Mouse (Mus musculus) hindbrain, embryonic 13.5 days (tissue): ENCODE data around the gene Ros1. TPM values are rescaled to one million over a fixed set of nuclear protein-coding genes. Genes with fewer than 3 reads are reported as not detected.

Experiments used
- ATAC-seq: fragments of 200-750 bp; cut with Nextera tagmentation; 2 replicates; pipeline ENCODE4 v1.8.0; 2017; ENCODE audit warnings: moderate TSS enrichment; ENCODE audit not compliant: low FRiP score
- H3K27ac ChIP-seq: fragments of 300-500 bp; sonication (generic); 2 replicates; pipeline ENCODE4 v1.5.1; 2015; ENCODE audit warnings: inconsistent platforms, mild to moderate bottlenecking, moderate library complexity
- H3K27me3 ChIP-seq: fragments of 300-500 bp; sonication (generic); 2 replicates; pipeline ENCODE4 v1.6.1; 2015; ENCODE audit warnings: mild to moderate bottlenecking, inconsistent platforms
- H3K36me3 ChIP-seq: fragments of 300-500 bp; sonication (generic); 2 replicates; pipeline ENCODE4 v1.6.1; 2015; ENCODE audit warnings: mild to moderate bottlenecking, inconsistent platforms
- H3K4me1 ChIP-seq: fragments of 300-500 bp; sonication (generic); replicated peaks from 2 replicates; pipeline ENCODE4 v1.6.1; 2015; ENCODE audit warnings: inconsistent platforms
- H3K4me2 ChIP-seq: fragments of 300-500 bp; sonication (generic); 2 replicates; pipeline ENCODE4 v1.6.1; 2015; ENCODE audit warnings: inconsistent platforms, mild to moderate bottlenecking, moderate library complexity
- H3K4me3 ChIP-seq: fragments of 300-500 bp; sonication (generic); 2 replicates; pipeline ENCODE4 v1.5.1; 2015; ENCODE audit warnings: mild to moderate bottlenecking, inconsistent platforms
- H3K9ac ChIP-seq: fragments of 300-500 bp; sonication (generic); 2 replicates; pipeline ENCODE4 v1.6.1; 2015; ENCODE audit warnings: mild to moderate bottlenecking, inconsistent platforms
- H3K9me3 ChIP-seq: fragments of 300-500 bp; sonication (generic); 2 replicates; pipeline ENCODE4 v1.6.1; 2016; ENCODE audit warnings: inconsistent platforms
- WGBS: fragments of 180-500 bp; shearing (Covaris S2); methylation state at CpG from one replicate; pipeline ENCODE4 v1.1.7; 2015; 5-methylcytosine and 5-hydroxymethylcytosine counted together
- polyA plus RNA-seq: library from polyadenylated mRNA; unstranded; fragments of >200 nt; fragmentation: Nextera tagmentation; extraction: Ambion mirVana; gene quantifications from 2 replicates; pipeline ENCODE4 v1.2.1, GENCODE M21; 2015

The Ros1 gene
- polyA plus RNA-seq, 1 experiment from 2014 or later = not detected

DNA sequence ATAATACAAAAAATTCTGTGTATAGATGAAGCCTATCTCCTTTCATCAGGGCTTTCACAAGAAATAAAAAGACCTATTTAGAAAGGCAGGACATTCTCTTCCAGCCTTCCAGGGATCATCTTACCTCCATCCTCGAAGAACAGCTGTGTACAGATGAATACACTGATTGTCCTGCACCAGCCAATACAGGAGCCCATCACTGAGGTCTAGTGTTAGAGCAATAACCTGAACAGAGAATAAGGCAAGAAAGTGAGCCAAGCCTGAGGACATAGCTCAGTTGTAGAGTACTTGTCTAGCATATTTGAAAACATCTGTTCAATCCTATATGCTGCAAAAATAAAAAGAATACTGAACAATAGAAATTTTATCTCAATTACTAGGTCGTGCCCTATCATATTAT is 64.3 kb downstream of the Ros1 start:
- H3K4me1 ChIP-seq = no peaks in the 10 kb centered on the region
- H3K9me3 ChIP-seq = no peaks in the 10 kb centered on the region
- H3K27ac ChIP-seq = no peak overlapping the region
- no peaks in the 10 kb centered on the region for H3K27me3 ChIP-seq
- WGBS = 52% methylated on average over 2 of the region's 2 CpGs
- no peak overlapping the region for H3K9ac ChIP-seq
- no peak overlapping the region for H3K4me3 ChIP-seq
- no peak overlapping the region for H3K4me2 ChIP-seq
- H3K36me3 ChIP-seq = no peaks in the 10 kb centered on the region
- ATAC-seq = no peak

DNA sequence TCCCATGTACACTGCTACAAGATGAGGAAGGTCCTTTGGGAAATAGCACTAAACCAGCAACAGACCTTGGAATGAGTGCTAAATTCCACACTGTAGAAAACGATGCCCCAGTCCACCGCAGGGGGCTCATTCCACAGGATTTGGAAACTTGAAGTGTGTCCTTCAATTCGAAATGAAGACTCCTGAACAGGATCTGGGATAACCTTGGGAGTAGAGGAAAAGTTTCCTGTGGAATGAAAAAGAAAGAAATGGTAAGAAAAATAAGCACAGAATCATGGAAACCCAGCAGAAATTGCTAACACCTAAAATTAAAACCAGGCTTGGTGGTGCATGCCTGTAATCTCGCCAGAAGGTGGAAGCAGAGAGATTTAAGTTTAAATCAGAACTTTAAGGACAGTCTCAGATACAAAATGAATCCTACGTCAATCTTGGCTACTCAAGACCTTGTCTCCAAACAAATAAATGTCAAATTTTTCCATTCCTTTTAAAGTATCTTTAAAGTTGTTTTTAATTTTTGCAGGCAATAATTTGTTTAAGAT is 66.1 kb downstream of the Ros1 start:
- Histone ChIP-seq H3K4me3 (no peak overlapping the region), H3K9me3 (no peaks in the 10 kb centered on the region), H3K4me1 (no peaks in the 10 kb centered on the region), H3K4me2 (no peak overlapping the region), H3K27me3 (no peaks in the 10 kb centered on the region), H3K36me3 (no peaks in the 10 kb centered on the region), H3K27ac (no peak overlapping the region), H3K9ac (no peak overlapping the region)
- no peak for ATAC-seq
- WGBS = 63% methylated on average over 5 of the region's 5 CpGs

DNA sequence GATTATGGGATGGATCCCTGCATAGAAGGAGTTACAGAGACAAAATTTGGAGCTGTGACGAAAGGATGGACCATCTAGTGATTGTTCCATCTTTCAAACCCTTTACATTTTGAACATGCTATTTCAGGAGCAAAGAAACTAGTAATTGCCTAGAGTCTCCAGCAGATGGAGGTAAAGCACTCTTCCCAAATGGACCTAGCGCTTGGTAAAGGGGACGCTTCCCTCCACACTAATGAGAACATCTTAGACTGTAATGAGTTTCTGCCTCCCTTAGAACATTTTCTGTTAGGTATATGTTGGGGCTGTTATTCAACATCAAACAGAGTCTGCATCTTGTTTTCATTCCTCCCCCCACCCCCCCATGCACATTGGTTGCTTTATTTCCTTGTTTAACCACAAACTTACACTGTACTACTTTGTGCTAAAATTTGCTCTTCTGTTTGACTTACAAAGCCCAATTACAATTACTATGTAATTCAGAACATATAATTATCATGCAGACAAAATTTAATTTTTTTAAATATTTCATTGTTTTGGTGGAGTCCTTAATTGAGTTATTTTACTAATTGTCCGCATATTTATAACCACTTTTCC is 88.8 kb downstream of the Ros1 start:
- peak; percentile 78; the same call in 1 of the 2 replicates for ATAC-seq
- Histone ChIP-seq H3K4me1 (no peaks in the 10 kb centered on the region), H3K36me3 (no peaks in the 10 kb centered on the region), H3K9ac (no peak overlapping the region), H3K27me3 (no peaks in the 10 kb centered on the region), H3K27ac (no peak overlapping the region), H3K4me2 (no peak overlapping the region), H3K4me3 (no peak overlapping the region), H3K9me3 (no peaks in the 10 kb centered on the region)
- WGBS = 38% methylated on average over 4 of the region's 4 CpGs

DNA sequence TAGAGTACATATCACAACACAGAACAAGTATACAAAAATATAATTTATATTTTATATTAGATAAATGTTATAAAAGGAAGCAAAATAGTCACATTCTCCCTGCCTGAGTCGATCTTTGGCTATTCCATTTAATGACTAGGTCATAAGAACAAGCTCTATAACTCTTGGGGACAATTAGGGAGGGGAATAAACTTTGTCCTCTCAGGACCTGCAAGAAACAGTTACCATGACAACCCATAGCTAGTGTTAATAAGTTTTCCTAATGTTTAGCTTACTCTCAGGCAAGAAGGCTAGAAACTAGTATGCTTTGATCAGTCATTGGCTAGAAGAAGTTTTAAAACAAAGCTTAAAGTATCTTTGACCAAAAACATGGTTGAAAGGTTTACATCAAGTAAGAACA is 93.8 kb downstream of the Ros1 start:
- no peak overlapping the region for H3K27ac ChIP-seq
- H3K4me2 ChIP-seq = no peak overlapping the region
- no peak overlapping the region for H3K9ac ChIP-seq
- H3K4me1 ChIP-seq = no peaks in the 10 kb centered on the region
- H3K36me3 ChIP-seq = no peaks in the 10 kb centered on the region
- no peaks in the 10 kb centered on the region for H3K27me3 ChIP-seq
- 71% methylated on average over 1 of the region's 1 CpGs for WGBS
- no peak for ATAC-seq
- no peak overlapping the region for H3K4me3 ChIP-seq
- no peaks in the 10 kb centered on the region for H3K9me3 ChIP-seq

DNA sequence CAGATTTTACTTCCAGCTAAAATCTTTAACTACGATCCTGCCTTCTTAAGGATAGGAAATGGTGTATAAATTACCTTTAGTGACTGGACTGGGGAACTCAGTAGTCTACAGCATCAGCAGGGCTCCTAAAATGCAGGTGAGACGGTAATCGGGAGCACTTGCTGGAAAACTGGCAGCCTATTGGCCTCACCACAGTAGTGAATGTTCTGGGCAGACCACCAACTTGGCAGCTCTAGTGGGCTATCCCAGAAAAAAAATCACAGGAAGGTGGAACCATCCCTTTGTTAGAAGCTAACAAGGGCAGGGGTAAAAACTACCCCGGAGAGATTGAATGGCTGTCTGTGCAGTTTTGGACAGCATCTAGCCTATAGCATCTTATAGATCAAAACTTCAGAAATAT is 102.9 kb downstream of the Ros1 start:
- H3K4me2 ChIP-seq = no peak overlapping the region
- ATAC-seq = no peak
- no peaks in the 10 kb centered on the region for H3K9me3 ChIP-seq
- H3K4me3 ChIP-seq = no peak overlapping the region
- H3K27me3 ChIP-seq = no peaks in the 10 kb centered on the region
- no peak overlapping the region for H3K27ac ChIP-seq
- H3K9ac ChIP-seq = no peak overlapping the region
- 88% methylated on average over 4 of the region's 4 CpGs for WGBS
- H3K36me3 ChIP-seq = no peaks in the 10 kb centered on the region
- H3K4me1 ChIP-seq = no peaks in the 10 kb centered on the region

DNA sequence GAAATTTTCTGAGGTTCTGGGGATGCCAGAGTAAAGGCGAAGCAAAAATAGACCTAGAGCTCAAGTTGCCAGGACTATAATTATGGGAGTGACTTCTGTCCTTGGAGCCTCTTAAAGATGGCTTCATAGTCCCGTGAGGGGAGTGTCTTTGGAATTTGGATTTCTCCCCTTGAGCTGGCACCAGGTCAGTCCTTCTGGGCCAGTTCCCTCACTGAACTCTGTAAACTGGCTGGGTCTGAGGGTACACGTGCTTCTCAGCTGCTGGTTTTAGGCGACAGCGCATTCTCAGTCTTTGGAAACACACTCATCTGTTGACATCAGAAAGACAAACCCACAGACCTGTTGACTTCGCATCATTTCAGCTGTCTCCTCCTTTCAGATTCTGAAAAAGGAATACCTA is 108.4 kb downstream of the Ros1 start:
- no peak for ATAC-seq
- 88% methylated on average over 6 of the region's 6 CpGs for WGBS
- H3K4me3 ChIP-seq = no peak overlapping the region

DNA sequence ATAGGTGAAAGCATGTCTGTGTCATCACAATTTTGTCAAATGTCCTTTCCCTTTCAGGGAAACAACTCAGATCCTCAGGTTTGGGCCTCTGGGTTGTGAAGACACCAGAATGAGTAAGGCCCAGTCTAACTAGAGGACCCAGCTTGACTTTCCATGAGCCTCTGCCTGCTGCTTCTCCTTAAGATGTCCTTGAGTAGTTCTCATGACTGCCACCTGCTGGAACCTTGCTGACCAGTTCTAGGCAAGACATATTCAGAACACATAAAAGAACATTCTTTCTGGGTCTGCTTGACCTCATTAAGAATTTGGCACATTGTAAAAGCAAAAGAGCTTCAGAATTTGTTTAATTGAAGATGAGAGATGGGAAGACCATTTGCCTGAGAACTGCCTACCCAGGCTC is 122.6 kb downstream of the Ros1 start:
- Histone ChIP-seq H3K4me2 (no peak overlapping the region), H3K36me3 (no peaks in the 10 kb centered on the region), H3K27ac (no peak overlapping the region), H3K4me1 (no peaks in the 10 kb centered on the region), H3K9ac (no peak overlapping the region), H3K9me3 (no peaks in the 10 kb centered on the region), H3K4me3 (no peak overlapping the region), H3K27me3 (no peaks in the 10 kb centered on the region)
- no peak for ATAC-seq

More for the DNA sequence above, 108.4 kb downstream of the Ros1 start:
- Histone ChIP-seq H3K36me3 (no peaks in the 10 kb centered on the region), H3K27ac (no peak overlapping the region), H3K4me2 (no peak overlapping the region), H3K9me3 (no peaks in the 10 kb centered on the region), H3K27me3 (no peaks in the 10 kb centered on the region), H3K9ac (no peak overlapping the region), H3K4me1 (no peaks in the 10 kb centered on the region)

DNA sequence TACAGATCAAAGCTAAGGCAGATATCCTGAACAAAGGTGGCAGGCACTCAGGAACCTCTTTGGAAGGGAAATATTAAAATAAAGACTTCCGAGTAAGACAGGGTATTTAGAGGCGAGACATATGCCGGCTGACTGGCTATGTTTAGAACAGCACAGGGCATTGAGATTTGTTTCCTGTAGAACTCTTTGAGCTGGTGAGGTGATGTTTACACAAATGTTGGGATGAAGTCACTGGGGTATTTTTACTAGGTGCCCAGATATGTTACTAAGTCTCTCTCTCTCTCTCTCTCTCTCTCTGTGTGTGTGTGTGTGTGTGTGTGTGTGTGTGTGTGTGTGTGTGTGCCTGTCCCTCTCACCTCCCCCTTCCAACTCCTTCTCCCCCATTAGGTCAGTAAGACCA is 146.8 kb downstream of the Ros1 start:
- H3K4me2 ChIP-seq = no peak overlapping the region
- no peaks in the 10 kb centered on the region for H3K27me3 ChIP-seq
- no peak overlapping the region for H3K27ac ChIP-seq
- 93% methylated on average over 3 of the region's 3 CpGs for WGBS
- H3K9ac ChIP-seq = no peak overlapping the region
- ATAC-seq = no peak
- H3K4me1 ChIP-seq = no peaks in the 10 kb centered on the region
- H3K36me3 ChIP-seq = no peaks in the 10 kb centered on the region
- no peak overlapping the region for H3K4me3 ChIP-seq
- no peaks in the 10 kb centered on the region for H3K9me3 ChIP-seq

DNA sequence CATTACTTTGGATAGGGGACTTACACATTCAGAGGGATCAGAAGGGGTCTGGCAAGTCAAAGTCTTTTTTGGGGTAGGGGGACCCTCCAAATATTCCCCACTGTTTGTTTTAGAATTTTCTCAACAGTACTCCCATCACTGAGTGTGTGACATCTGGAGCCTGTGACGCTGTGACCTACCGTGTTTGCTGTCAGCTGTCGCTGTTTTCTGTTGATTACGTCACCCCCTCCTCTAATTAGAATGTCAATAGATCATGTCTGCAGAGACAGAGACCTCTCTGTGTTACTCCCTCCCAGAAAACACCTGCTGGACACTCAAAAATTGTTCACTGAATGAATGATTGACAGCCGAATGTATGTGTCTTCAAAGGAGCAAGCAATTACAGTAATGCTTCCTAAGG is 152.0 kb downstream of the Ros1 start:
- no peaks in the 10 kb centered on the region for H3K9me3 ChIP-seq
- H3K4me3 ChIP-seq = no peak overlapping the region
- H3K9ac ChIP-seq = no peak overlapping the region
- no peaks in the 10 kb centered on the region for H3K4me1 ChIP-seq
- no peaks in the 10 kb centered on the region for H3K27me3 ChIP-seq
- 70% methylated on average over 5 of the region's 5 CpGs for WGBS
- no peak overlapping the region for H3K27ac ChIP-seq
- ATAC-seq = no peak
- H3K36me3 ChIP-seq = no peaks in the 10 kb centered on the region
- no peak overlapping the region for H3K4me2 ChIP-seq

DNA sequence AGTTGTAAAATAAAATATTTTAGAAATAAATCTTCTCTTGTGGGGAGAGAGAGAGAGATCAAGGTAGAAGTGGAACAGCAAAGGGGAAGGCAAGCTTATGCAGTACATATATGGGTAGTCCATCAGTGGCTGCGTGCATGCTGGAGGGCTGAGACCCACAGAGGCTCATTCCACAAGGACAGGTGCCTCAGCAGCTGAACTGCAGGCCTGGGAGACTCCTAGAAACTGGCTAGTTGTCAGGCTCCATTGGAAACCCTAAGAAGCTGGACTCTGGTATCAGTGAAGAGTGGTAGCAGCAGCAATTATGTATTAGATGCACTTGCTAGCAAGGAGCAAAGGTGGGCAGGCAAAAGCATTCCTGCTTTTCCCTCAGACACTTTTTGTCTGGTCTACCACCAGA is 155.7 kb downstream of the Ros1 start:
- no peaks in the 10 kb centered on the region for H3K9me3 ChIP-seq
- H3K4me1 ChIP-seq = no peaks in the 10 kb centered on the region
- H3K4me3 ChIP-seq = no peak overlapping the region
- ATAC-seq = no peak
- no peak overlapping the region for H3K9ac ChIP-seq
- 70% methylated on average over 1 of the region's 1 CpGs for WGBS
- H3K36me3 ChIP-seq = no peaks in the 10 kb centered on the region
- no peak overlapping the region for H3K4me2 ChIP-seq
- H3K27me3 ChIP-seq = no peaks in the 10 kb centered on the region
- H3K27ac ChIP-seq = no peak overlapping the region

DNA sequence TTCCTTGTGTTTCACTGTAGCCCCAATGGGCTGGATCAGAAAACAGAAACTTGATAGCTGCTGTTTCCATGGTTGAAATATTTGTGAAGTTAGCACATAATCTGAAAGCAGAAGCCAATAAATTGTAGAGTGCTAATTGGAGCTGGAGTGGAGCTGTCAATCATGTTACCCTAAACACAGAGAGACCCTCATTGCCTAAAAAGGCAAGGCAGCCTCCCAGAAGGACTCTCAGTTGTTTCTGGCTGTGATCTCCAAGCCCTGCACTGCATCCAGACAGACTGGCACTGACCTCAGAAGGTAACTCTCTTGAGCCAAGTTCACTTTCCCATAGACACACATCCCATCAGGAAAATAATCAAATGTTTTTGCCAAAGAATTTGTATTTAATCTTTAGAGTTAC is 161.3 kb downstream of the Ros1 start:
- H3K4me1 ChIP-seq = no peaks in the 10 kb centered on the region
- no peak overlapping the region for H3K4me3 ChIP-seq
- no peak for ATAC-seq
- no peaks in the 10 kb centered on the region for H3K9me3 ChIP-seq
- H3K4me2 ChIP-seq = no peak overlapping the region
- no peaks in the 10 kb centered on the region for H3K36me3 ChIP-seq
- peaks cover 37% of the 10 kb centered on the region for H3K27me3 ChIP-seq
- no peak overlapping the region for H3K27ac ChIP-seq
- no peak overlapping the region for H3K9ac ChIP-seq

DNA sequence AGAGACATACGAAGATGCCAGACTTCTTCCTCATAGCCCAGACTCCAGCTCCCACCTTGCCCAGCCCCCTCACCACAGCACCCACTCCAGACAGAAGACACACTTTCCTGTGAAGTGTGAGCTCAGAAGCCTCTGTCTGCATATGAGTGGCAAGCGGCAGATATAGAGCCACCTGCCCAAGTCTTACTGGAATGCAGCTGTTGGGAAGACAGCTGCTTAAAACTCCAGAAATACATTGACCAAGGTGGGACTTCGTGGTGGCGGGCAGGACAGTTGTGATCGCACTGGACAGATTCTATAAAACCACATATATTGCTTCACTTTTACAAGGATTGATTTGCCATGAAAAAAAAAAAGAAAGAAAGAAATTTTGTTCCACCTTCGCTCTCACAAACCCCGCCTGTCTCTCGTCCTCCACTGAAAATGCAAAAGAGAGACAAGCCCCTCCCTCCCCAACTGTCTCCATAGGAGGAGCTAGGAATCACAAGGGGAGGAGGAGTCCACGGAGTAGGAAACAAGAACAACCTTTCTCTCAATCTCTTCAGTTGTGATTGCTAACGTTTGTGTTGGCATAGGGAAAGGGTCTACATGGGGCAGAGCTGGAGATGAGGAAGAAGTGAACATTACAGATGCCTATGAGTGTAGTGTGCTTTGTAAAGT is 165.5 kb downstream of the Ros1 start:
- Histone ChIP-seq H3K4me1 (peaks cover 11% of the 10 kb centered on the region), H3K9me3 (no peaks in the 10 kb centered on the region), H3K4me2 (no peak overlapping the region), H3K4me3 (no peak overlapping the region), H3K27me3 (peaks cover 79% of the 10 kb centered on the region), H3K9ac (no peak overlapping the region), H3K36me3 (no peaks in the 10 kb centered on the region), H3K27ac (no peak overlapping the region)
- no peak for ATAC-seq
- WGBS = 2% methylated on average over 10 of the region's 10 CpGs
